Mouse (Mus musculus) adrenal gland, adult 8-10 months (tissue): ENCODE results near the gene Foxq1. TPM values are rescaled to one million over a fixed set of nuclear protein-coding genes. Genes with fewer than 3 reads are reported as not detected.

Experiments
- DNase-seq: peaks from one replicate; pipeline ENCODE4 v3.0.0; 2022
- total RNA-seq, 4 experiments: library from RNA; stranded (reverse); gene quantifications; 2 replicates each; pipeline ENCODE4 v1.2.4; 2022

The Foxq1 gene
- total RNA-seq = under 1 TPM; 0.09 to 0.24 (median 0.10) TPM

DNA sequence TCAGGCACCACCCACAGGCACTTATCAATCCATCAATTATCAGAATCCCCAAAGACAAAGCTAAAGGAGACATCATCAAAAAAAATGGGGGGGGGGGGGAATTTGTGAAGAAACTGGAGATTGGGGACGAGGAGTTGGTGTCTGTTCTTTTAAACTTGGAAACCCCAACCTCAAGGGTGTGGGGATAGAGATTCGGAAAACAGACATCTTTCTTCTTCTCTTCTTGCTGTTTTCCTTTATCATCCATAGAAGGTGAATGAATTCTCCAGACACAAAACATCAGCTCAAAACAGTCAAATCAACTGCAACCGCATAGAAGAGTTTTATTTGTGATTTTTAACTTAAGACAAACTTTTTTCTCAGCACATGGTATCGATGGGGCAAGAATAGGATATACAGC, at the start of gene Foxq1:
Gene Foxq1 (plus strand): TSS at position 301 of the 400 bp plus-strand sequence.
- DNase-seq = no peak

DNA sequence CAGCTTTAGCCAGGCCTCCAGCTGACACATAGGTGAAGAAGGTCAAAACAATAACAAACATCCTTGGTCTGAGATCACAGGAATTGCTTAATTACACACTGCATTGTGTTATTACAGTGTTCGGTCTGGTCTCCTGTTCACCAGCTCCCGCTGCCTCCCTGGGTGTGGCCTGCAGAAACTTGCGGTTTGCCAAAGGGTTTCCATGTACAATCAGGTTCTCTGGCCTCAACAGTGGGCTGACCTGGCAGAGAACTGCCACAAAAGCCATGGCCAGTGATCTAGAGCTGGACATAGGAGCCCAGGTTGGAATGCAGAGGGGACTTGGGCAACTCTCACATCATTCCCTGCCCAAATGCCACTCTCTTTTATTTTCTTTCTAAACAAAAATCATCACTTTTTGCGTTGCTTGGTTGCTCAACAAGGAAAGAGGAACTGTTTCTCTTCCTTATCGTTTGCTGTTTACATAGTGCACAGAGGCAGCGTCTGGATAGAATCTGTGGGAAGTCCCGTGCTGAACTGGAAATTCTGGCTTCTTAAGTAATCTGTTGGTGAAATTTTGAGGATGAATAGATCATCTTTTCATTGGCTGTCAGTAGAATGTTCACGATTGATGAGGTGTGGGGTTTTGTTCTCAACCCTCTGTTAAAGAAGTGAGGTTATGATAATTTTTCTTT, 49.3 kb upstream of the Foxq1 start:
- DNase-seq = no peak

DNA sequence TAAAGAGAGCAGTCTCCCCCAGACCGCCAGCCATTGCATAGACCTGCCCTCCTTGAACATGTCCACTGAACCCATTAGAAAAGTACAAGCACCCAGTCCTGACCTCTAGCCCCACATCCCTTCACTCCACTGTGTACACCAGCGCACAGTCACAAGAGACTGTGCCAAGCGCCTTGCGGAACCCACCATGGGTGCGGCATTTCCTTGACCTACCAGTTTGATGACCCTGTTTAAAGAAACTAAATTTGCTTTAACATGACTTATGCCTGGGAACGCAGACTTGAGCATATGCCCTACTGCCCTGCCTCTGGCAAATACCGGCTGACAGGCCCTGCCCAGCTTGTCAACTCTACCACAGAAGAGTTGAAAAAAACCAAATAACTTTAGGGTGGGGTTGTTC, 40.7 kb upstream of the Foxq1 start:
- no peak for DNase-seq

DNA sequence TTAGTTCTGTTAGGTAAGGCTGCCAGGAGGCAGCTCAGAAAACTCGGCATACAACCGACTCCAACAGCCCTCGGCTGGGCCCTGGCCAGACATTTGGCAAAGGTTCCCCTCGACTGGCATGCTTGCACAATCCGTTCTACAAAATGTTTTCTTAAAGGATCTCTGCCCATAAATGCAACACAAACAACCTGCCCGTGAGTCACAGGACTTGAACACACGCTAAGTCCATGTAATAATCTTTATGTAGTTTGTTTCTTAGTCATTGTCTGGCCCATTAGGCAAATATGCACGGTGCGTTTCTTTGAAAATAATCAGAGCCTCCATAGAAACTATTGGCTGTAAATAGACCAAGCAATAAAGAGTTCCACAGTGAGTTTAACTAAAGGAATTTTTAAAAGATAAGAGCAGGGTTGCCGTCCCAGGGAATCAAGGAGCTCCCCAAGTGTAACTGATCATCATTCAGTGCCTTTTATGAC, 37.5 kb upstream of the Foxq1 start:
- peak; percentile 47 for DNase-seq

DNA sequence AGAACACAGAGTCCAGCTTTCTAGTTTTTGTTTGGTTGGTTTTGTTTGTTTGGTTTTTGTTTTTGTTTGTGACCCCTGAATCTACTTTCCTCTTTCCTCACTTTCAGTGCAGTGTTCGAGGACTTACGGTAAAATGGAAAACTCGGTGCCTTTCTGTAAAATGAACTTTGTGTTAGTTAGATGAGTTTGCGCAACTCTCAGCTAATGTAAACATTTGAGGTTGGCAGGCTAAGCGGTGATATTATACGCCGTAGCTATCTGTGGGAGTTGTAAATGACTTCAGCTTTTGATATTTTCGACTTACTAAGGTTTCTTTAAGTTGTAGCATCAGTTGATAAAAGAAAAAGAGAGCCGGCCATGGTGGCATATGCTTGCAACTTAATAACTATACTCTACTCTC, 37.0 kb upstream of the Foxq1 start:
- DNase-seq = no peak

DNA sequence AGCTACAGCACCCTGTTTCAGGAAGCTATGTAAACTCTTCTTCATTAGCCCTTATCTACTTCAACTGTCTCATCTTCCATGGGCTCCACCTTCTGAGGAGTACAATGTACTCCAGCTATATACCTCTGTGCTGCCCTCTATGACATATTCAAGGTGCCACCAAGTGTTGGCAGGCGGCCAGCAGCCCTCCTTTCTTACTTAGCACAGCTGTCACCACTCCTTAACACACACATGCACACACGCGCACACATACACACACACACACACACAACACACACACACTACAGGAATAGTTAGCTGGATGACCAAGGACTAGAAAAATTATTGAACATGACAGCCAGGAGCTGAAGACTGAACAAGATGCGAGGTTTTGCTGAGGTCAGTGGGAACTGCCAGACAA, 31.0 kb upstream of the Foxq1 start:
- DNase-seq = no peak

DNA sequence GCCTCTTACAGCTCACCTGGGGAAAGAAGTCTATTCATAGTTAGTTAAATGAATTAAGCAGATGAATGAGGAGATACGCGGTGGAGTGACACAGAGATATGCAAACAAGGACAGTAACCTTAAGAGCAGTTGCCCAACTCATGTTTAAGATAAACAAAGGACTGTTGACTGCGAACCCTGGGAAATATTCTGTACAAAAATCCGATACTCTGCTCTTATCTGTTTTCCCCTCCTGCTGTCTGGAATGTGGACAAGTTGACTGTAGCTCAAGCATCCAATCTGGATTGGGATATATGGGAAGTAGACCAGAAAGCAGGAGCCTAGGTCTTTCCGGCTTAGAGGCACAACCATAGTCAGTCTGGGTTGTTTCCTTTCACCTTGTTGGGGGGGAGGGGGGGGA, 24.7 kb upstream of the Foxq1 start:
- DNase-seq = no peak

DNA sequence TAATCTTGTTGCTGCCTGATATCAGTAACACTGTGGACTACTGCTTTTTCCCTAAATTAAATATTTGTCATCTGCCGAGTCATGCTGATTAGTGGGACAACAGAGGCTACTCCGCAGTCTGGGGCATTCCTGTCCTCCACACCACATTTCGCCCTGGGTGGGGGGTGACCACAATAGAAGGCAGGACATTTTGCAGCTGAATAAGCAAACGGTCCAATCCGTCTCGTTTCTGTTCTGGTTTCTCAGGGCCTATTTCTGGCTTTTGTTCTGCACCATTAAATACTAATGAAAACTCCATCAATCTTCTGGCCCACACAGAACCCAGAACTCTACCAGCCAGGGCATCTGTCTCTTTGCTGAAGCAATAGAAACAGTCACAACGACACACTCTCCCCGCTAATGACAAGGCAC, 24.3 kb upstream of the Foxq1 start:
- DNase-seq = no peak

DNA sequence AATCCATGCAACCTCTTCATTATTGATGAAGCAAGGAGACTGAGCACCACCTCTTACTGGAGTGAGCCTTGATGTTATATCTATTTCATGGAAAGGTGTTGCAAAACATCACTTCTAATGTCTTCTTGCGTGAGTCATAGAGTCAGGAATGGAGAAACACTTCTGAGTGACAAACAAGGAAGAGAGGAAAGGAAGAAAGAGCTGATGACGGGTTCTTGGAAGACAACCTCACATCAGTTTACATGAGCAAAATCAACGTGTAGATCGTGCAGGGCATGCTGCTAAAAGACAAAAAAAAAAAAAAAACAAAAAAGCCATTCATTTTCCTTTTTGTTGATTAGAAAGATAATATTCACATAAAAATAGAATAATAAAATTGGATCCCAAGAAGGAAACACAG, 21.2 kb upstream of the Foxq1 start:
- no peak for DNase-seq

DNA sequence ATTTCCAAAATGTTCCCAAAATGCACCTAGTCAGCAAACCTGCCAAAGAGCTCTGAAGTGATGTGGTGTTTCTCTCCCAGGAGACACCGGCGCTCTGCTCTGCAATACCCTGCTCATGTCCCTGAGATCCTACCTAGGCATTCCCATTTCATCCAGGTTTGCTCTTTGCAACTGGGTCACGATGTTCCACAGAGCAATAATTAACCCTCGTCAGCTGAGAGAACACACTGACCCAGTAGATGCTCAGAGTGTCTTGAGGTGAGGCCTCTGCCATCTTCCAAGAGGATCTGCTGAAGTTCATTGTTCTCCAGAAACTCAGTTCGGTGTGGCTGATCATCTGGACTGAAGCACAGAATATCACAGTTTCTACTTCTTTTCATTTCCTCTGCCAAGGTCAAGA, 12.9 kb upstream of the Foxq1 start:
- no peak for DNase-seq

DNA sequence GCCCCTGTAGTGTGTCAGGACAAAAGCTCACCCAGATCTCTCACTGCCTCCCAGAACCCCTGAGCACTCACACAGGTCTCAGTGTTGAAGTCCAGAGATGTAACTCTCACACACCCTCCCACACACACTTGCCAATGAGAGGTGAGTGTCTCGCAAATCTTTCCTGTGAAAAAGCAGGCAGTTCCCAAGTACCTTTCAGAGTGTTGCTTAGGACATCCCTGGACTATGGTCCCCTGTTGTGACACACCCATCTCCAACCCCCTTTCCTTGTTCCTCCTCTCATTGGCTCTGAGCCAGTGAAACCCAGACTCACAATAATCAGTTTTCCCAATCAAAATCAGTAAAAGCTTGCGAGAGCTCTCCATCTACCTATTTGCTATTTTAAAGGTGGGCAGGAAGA, 9.2 kb upstream of the Foxq1 start:
- no peak for DNase-seq

DNA sequence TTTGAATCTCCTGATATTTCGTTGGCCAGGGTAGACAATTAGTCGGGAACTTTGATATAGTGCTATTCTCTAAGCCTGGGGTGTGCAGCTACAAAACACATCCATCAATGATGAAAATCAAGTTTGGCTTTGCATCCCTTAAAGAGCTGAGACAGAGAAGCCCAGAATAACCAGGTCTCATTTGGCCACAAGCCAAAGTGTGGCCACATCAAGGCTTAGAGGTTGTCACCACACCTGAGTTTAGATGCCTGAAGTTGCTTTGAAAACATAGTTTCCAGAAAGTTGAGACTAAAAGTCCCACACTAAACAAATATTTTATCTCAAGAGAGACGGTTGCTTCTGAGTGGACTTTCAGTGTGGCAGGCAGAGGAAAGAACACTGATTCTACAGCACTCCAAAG, 8.7 kb upstream of the Foxq1 start:
- DNase-seq = no peak

DNA sequence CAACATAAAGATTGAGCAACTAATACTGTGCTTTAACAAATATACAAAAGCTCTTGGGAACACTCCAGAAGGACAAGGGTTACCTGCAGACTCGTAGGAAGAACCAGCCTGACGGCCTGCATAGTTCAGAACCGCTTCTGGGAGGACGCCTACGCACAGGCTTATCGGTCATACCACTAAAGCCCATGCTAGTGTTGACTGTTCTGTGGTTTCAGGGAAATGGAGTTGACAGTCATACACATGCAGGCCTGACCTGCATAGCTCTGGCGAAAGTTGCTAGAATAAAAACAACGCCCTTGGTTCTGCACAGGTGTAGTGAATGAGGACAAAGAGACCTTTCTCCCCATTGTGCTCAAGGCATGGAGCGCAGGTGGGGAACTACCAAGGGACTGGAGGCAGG, 8.3 kb upstream of the Foxq1 start:
- DNase-seq = no peak

DNA sequence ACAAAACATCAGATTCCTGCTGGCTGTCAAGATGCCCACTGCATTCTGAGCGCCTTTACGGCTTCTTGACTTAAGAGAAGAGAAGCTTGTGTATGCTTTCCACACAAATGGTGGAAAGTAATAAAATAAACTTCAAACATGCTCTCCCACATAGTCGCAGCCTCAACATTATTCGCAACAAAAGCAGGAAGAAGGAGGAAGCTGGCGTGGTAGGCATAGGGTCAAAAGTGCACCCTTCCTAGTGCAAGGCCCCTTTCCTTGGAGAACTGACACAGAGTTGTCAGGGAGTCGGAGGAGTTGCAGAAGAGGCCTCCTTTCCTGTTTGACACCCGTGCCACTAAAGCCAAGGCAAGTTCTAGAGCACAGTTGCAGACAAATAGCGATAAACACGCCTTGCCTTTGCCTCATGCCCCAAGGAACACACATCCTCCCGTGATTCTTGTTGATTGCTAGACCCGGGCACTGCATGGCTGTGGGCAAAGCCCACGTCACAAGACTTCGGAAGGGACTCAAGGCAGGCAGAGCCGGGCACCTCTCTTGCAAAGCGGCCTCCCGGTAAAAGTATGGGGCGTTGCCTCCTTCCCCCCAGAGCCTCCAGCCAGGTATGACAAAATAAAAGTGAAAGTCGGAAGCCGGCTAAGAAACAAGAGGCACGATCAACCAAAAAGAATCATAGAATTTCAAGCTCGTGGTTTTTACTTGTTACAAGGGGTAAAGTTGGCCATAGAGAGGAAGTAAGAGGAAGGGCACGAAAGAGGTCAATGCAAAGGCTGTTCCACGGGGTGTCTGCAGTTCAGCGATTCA, 1.2 kb downstream of the Foxq1 start:
- DNase-seq = no peak

DNA sequence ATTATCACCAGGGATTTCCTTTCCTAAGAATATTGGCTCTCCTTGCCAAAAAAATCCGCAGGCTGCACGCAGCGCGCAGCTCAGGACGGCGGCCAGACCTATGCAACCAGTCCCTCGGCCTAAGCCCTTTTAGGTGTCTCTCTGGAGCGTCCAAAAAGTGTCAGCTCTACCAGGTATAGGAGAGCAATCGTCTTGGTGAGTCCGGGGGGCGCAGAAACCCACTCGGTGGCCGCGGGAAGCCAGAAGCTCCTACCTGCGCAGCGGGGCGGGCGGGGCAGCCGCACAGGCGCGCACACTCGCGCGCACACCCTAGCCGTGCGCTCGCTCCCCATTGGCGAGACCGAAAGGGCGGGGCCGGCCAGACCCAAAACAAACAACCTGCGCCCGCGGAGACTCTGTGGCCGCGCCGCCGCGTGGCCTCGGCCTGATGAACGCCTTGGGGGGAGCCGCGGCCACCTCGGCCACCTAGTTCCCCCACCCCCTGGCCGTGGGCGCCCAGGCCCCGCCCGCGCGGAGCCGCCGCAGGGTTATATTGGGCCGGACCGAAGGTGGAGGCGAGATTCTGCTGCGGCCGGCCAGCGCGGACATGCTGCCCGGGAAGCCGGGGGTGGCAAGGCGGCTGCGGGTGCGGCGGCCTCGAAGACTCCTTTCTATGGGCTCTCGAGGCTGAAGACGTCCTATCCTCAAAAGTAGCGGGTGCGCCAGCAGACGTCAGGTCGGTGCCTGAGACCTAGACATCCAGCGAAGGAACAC, 2.0 kb downstream of the Foxq1 start:
- peak; percentile 31 for DNase-seq

DNA sequence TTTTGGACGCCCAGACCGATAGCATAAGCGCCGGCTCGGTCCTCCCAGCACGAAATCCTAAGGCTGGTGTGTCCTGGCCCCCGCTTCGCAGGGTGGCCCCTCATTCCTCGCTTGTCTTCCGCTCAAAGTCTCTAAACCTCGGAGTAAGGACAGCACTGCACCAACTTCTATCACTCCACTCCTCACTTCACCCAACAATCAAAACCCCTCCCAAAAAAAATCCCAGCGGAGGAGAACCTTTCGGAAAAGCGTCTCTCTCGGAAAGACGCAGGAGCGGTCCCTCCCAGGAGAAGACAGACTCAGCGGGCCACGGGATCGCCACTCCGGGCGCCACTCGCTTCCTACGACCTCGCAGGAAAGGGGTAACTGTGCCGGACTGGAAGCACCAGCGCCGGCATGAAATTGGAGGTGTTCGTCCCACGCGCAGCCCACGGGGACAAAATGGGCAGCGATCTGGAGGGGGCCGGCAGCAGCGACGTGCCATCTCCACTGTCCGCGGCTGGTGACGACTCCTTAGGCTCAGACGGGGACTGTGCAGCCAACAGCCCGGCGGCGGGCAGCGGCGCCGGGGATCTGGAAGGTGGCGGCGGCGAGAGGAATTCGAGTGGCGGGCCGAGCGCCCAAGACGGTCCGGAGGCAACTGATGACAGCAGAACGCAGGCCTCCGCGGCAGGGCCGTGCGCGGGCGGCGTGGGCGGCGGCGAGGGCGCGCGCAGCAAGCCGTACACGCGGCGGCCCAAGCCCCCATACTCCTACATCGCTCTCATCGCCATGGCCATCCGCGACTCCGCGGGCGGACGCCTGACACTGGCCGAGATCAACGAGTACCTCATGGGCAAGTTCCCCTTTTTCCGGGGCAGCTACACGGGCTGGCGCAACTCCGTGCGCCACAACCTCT, 2.8 kb downstream of the Foxq1 start, which contains the start of gene A530084C06Rik:
Gene A530084C06Rik (minus strand): TSS at position 813 of the 898 bp plus-strand sequence.
- DNase-seq = no peak

DNA sequence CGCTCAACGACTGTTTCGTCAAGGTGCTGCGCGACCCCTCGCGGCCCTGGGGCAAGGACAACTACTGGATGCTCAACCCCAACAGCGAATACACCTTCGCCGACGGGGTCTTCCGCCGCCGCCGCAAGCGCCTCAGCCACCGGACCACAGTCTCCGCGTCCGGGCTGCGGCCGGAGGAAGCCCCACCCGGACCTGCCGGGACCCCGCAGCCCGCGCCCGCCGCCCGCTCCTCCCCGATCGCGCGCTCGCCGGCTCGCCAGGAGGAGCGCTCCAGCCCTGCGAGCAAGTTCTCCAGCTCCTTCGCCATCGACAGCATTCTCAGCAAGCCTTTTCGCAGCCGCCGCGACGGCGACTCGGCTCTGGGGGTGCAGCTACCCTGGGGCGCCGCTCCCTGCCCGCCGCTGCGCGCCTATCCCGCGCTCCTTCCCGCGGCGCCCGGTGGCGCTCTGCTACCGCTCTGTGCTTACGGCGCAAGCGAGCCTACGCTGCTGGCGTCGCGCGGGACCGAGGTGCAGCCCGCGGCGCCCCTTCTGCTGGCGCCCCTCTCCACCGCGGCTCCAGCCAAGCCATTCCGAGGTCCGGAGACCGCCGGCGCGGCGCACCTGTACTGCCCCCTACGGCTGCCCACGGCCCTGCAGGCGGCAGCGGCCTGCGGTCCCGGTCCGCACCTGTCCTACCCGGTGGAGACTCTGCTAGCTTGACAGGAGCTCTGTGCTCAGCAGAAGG, 3.6 kb downstream of the Foxq1 start:
- peak; percentile 25 for DNase-seq

DNA sequence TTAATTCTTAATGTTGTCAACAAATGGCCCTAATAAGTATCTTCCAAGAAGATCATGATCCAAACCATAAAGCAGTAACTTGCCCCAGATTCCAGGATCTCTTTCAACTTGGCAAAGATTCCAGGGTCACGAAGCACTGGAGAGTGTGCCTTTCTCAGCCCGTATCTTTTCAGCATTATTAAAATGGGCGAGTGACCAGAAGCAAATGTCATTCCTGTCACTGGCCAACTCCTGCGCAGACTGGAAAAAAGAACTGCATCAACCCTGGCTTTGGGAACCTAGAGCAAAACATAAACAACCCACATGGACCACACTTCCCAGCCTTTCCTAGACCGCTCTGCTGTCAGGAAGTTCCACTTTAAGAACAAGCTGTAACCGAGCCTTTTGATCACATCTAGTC, 8.5 kb downstream of the Foxq1 start:
- no peak for DNase-seq

DNA sequence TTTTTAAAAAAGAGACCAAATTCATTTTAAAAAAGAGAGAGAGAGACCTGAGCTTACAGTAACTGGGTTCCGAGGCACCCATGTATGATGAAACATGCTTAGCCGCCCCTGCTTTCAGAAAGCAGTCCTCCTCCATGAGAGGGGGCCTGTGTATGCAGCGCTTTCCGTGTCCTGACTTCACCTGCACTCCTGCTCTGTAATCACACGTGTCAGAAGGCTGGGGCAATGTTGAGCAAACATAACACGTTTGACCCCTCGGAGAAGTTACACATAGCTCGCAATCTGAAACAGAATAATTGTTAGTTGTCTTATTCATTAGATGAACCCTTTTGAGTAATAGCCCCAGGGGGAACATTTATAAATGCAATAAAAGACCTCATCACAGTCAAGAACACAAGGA, 11.2 kb downstream of the Foxq1 start:
- DNase-seq = no peak

DNA sequence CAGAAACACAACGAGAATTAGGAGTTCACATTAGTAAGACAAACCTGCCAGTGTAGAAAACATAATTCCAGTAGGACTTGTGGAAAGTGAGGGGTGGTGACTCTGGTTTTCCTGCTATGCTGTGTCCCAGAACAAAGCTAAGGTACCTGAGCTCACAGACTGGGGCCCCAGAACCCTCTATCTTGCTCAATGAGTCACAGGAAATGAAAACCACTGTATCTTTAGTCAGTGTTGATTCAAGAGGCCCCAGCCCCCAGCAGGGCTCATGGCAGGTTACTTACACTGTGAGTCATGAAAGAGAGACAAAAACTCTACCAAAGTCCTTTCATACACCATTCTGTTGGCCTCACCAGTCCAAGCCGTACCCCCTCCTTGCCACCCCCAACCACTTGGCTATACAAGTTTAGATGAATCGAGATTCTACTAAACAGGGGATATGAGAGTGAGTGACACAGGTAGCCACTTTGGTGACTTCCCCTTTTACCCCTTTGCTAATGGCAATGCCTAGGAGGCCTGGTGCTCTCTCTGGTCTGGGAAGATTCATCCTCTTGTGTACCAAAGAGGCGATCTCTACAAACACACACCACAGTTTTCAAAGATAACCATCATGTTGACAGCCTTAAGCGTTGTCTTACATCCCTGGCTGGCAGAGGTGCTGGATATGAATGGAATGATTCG, 11.8 kb downstream of the Foxq1 start:
- no peak for DNase-seq
